Mouse (Mus musculus) kidney, adult 10 weeks (tissue): ENCODE data around the gene Rimkla. TPM values are rescaled to one million over a fixed set of nuclear protein-coding genes. Genes with fewer than 3 reads are reported as not detected.

Source experiments
- polyA plus RNA-seq: library from polyadenylated mRNA; stranded (reverse); fragments of 350-450 nt; fragmentation: Illumina TruSeq; extraction: RNeasy Lipid Tissue Mini Kit (QIAGEN cat#74804); gene quantifications from one replicate; pipeline ENCODE4 v1.2.3, GENCODE M21; 2014; ENCODE audit warnings: low read depth, low replicate concordance

Rimkla gene
- polyA plus RNA-seq: 0.93 TPM

GRCm38 (mm10) chr4:119492291-119492932, at the start of gene Rimkla:
Rimkla (minus strand) TSS chr4:119492628.

DNA sequence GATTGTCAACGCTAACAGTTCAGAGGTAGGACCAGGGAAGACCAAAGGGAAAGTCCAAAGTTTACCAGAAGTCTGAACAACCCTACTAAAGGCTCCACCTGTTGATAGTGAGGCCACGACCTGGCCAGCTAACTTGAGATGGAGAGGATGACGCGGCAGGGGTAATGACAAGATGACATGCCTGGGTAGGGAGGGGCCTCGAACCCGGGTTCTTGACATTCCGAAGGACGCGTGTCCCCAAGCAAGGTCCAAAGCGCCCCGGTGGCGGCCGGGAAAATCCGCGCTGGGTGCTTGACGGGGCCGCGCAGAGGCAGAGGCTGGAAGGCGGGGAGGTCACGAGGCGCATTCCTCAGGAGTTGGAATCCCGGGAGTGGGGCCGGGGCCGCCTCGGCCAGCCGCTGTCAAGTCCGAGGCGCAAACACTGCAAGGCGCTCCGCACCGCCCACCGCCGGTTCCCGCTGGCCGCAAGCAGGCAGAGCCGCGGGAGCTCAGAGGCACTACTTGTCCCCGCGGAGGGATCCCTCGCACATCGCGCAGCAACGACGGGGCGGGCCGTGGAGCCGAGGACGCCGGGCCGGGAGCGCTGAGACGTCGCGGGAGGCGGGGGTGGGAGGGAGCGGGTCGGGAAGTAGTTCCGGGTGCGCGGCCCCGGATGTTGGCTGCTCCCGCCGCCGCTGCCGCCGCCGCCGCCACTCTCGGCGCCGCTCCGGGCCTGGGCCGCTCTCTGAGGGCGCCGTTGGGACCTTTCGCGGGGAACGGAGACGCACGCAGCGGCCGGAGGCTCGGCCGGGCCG, 46.8 kb upstream of the Rimkla start, which contains the start of gene Frg2f1:
Frg2f1 (minus strand) TSS at position 499 of the 794 bp plus-strand sequence.

GRCm38 (mm10) chr4:119536615-119537014, 44.2 kb upstream of the Rimkla start, which contains the start of gene Foxj3:
Foxj3 (plus strand) TSS chr4:119537004.

GRCm38 (mm10) chr4:119422294-119422964, 70.0 kb downstream of the Rimkla start, which contains the start of the genes Ppcs and Zmynd12:
Ppcs (minus strand) TSS chr4:119422420.
Zmynd12 (plus strand) TSS chr4:119422814.

Other genes with a start within 250 kb of the Rimkla start
- 5.5 TPM for gene Cldn19, start 237.2 kb downstream of the Rimkla start, polyA plus RNA-seq
- gene Ybx1, start 198.0 kb downstream of the Rimkla start, polyA plus RNA-seq: 618 TPM
- 21.3 TPM for gene Ppih, start 172.1 kb downstream of the Rimkla start, polyA plus RNA-seq
- 4.3 TPM for gene Ccdc30, start 77.1 kb downstream of the Rimkla start, polyA plus RNA-seq
- gene Ppcs, start 70.2 kb downstream of the Rimkla start, polyA plus RNA-seq: 50.2 TPM
- 2.2 TPM for gene Zmynd12, start 69.8 kb downstream of the Rimkla start, polyA plus RNA-seq
- 47.0 TPM for gene Foxj3, start 44.4 kb upstream of the Rimkla start, polyA plus RNA-seq
- gene Frg2f1, start 46.9 kb upstream of the Rimkla start, polyA plus RNA-seq: 6.8 TPM
- not detected for gene Guca2a, start 145.1 kb upstream of the Rimkla start, polyA plus RNA-seq
- gene Guca2b, start 166.3 kb upstream of the Rimkla start, polyA plus RNA-seq: 94.2 TPM
- 0.65 TPM for gene Hivep3, start 241.2 kb upstream of the Rimkla start, polyA plus RNA-seq